Mouse (Mus musculus): ENCODE data around the gene Atg9b. TPM values are rescaled to one million over a fixed set of nuclear protein-coding genes. Genes with fewer than 3 reads are reported as not detected.

The Atg9b gene
- total and polyA plus RNA-seq, 2 experiments from 2014 or later, result 5.1 to 8.0 TPM

DNA sequence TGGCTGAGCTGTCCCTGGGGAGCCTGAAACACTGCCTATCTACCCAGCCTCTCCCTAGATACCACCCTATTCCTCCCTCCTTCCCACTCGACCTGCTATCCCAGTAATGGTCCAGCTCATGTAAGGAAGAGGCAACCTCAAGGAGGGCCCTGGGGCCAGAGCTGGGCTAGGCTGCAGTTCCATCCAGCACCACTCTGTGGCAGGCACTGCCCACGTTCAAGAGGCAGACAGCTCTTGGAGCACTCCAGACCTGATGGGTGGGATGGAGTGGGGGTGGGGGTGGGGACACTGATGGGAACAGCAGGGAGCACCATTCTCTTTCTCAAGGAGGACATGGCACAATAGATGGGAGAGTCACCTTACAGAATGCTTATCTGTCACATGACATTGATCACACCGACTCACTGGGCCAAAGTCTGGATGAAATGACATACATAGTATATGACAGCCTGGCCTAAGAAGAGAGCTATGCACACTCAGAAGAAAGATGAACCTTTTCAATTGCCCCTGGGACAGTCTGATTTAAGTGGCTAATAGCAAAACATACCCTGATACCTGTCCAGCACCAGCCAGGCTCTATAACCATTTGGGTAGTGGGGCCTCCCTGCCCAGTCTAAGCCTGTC is 55.9 kb downstream of the Atg9b start:
- ATAC-seq, result peak; percentile 92
- Histone ChIP-seq H3K9ac (no peak overlapping the region), H3K27me3 (ENCODE audit: insufficient read depth, low read length) (no peaks in the 10 kb centered on the region), H3K36me3 (ENCODE audit: insufficient read depth) (peaks cover 12% of the 10 kb centered on the region), H3K4me3 (ENCODE audit: low read depth, low read length) (no peak overlapping the region), H3K27ac (ENCODE audit: low read depth, low read length) (no peak overlapping the region), H3K9me3 (ENCODE audit: low read length) (no peaks in the 10 kb centered on the region), H3K4me1 (ENCODE audit: insufficient read depth) (no peaks in the 10 kb centered on the region), H3K4me2 (ENCODE audit: low read depth) (no peak overlapping the region)
- peak; percentile 84 for TF ChIP-seq CTCF (IDR thresholded peaks at IDR 0.05; ENCODE audit: low read depth)
- 12% methylated on average over 3 of the region's 3 CpGs for WGBS
- peak; percentile 55 for DNase-seq

DNA sequence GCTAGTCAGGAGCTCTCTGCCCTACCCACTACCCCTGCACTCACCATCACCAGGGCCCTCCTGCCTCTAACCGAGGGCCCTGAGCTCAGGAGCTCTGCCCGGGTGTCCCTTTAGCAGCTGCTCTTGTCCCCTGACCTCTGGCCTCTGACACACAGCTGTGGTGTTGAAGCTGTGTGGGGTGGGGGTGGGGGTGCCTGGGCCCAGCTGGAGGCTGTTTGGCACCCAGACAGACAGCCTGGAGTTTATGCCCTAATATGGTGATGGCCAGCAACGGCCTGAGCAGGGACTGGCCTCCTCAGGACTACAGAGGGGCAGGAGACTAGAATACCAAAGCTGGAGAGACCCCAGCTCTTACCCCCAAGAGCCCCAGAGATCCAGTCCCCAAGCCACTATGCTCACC is 57.2 kb downstream of the Atg9b start:
- no peaks in the 10 kb centered on the region for H3K4me1 ChIP-seq (ENCODE audit: insufficient read depth)
- no peaks in the 10 kb centered on the region for H3K27me3 ChIP-seq (ENCODE audit: insufficient read depth, low read length)
- no peak for DNase-seq
- no peak for TF ChIP-seq CTCF (IDR thresholded peaks at IDR 0.05; ENCODE audit: low read depth)
- H3K9me3 ChIP-seq (ENCODE audit: low read length), result no peaks in the 10 kb centered on the region
- no peak for ATAC-seq
- no peak overlapping the region for H3K9ac ChIP-seq
- H3K27ac ChIP-seq (ENCODE audit: low read depth, low read length), result no peak overlapping the region
- H3K4me2 ChIP-seq (ENCODE audit: low read depth), result no peak overlapping the region
- peaks cover 14% of the 10 kb centered on the region for H3K36me3 ChIP-seq (ENCODE audit: insufficient read depth)
- no peak overlapping the region for H3K4me3 ChIP-seq (ENCODE audit: low read depth, low read length)
- 52% methylated on average over 3 of the region's 3 CpGs for WGBS

Other genes with a start within 250 kb of the Atg9b start
- gene Nupl2, start 227.2 kb downstream of the Atg9b start, total RNA-seq (2014; rRNA removed), result 9.2 and 11.0 TPM in 2 replicates
- gene Nupl2, start 227.2 kb downstream of the Atg9b start, polyA plus RNA-seq (2015; fragmentation: Nextera tagmentation; extraction: Ambion mirVana), result 7.4 and 8.9 TPM in 2 replicates
- 13.5 and 21.2 TPM in 2 replicates for gene Kcnh2, start 40.5 kb downstream of the Atg9b start, total RNA-seq (2014; rRNA removed)
- gene Kcnh2, start 40.5 kb downstream of the Atg9b start, polyA plus RNA-seq (2015; fragmentation: Nextera tagmentation; extraction: Ambion mirVana), result 4.7 and 6.8 TPM in 2 replicates
- gene Nos3, start 27.3 kb downstream of the Atg9b start, total RNA-seq (2014; rRNA removed), result 6.1 and 8.3 TPM in 2 replicates
- gene Nos3, start 27.3 kb downstream of the Atg9b start, polyA plus RNA-seq (2015; fragmentation: Nextera tagmentation; extraction: Ambion mirVana), result 6.3 and 6.8 TPM in 2 replicates
- gene Abcb8, start 1.5 kb upstream of the Atg9b start, total RNA-seq (2014; rRNA removed), result 58.2 and 64.1 TPM in 2 replicates
- gene Abcb8, start 1.5 kb upstream of the Atg9b start, polyA plus RNA-seq (2015; fragmentation: Nextera tagmentation; extraction: Ambion mirVana), result 38.7 and 44.6 TPM in 2 replicates
- gene Asic3, start 21.2 kb upstream of the Atg9b start, total RNA-seq (2014; rRNA removed), result 0.15 TPM in 1 of 2 replicates, not detected in the other
- 0.08 and 0.52 TPM in 2 replicates for gene Asic3, start 21.2 kb upstream of the Atg9b start, polyA plus RNA-seq (2015; fragmentation: Nextera tagmentation; extraction: Ambion mirVana)
- 83.3 and 93.8 TPM in 2 replicates for gene Cdk5, start 31.4 kb upstream of the Atg9b start, total RNA-seq (2014; rRNA removed)
- gene Cdk5, start 31.4 kb upstream of the Atg9b start, polyA plus RNA-seq (2015; fragmentation: Nextera tagmentation; extraction: Ambion mirVana), result 156 and 165 TPM in 2 replicates
- 21.4 and 31.9 TPM in 2 replicates for gene Slc4a2, start 31.7 kb upstream of the Atg9b start, total RNA-seq (2014; rRNA removed)
- 9.7 and 13.9 TPM in 2 replicates for gene Slc4a2, start 31.7 kb upstream of the Atg9b start, polyA plus RNA-seq (2015; fragmentation: Nextera tagmentation; extraction: Ambion mirVana)
- 87.0 and 132 TPM in 2 replicates for gene Fastk, start 53.1 kb upstream of the Atg9b start, total RNA-seq (2014; rRNA removed)
- gene Fastk, start 53.1 kb upstream of the Atg9b start, polyA plus RNA-seq (2015; fragmentation: Nextera tagmentation; extraction: Ambion mirVana), result 88.7 and 91.9 TPM in 2 replicates
- gene Tmub1, start 55.7 kb upstream of the Atg9b start, total RNA-seq (2014; rRNA removed), result 34.3 and 47.2 TPM in 2 replicates
- gene Tmub1, start 55.7 kb upstream of the Atg9b start, polyA plus RNA-seq (2015; fragmentation: Nextera tagmentation; extraction: Ambion mirVana), result 54.8 and 56.7 TPM in 2 replicates
- 270 and 296 TPM in 2 replicates for gene Agap3, start 60.0 kb upstream of the Atg9b start, total RNA-seq (2014; rRNA removed)
- 136 and 140 TPM in 2 replicates for gene Agap3, start 60.0 kb upstream of the Atg9b start, polyA plus RNA-seq (2015; fragmentation: Nextera tagmentation; extraction: Ambion mirVana)
- 2.3 and 4.8 TPM in 2 replicates for gene Gbx1, start 135.1 kb upstream of the Atg9b start, total RNA-seq (2014; rRNA removed)
- gene Gbx1, start 135.1 kb upstream of the Atg9b start, polyA plus RNA-seq (2015; fragmentation: Nextera tagmentation; extraction: Ambion mirVana), result 0.91 and 1.3 TPM in 2 replicates
- gene Asb10, start 148.8 kb upstream of the Atg9b start, total RNA-seq (2014; rRNA removed), result 0.43 TPM in 1 of 2 replicates, not detected in the other
- 0.21 and 0.22 TPM in 2 replicates for gene Asb10, start 148.8 kb upstream of the Atg9b start, polyA plus RNA-seq (2015; fragmentation: Nextera tagmentation; extraction: Ambion mirVana)
- gene 4931409K22Rik, start 164.7 kb upstream of the Atg9b start, total RNA-seq (2014; rRNA removed), result not detected in 2 replicates
- 0.11 TPM in 1 of 2 replicates, not detected in the other for gene 4931409K22Rik, start 164.7 kb upstream of the Atg9b start, polyA plus RNA-seq (2015; fragmentation: Nextera tagmentation; extraction: Ambion mirVana)
- 59.8 and 66.2 TPM in 2 replicates for gene Abcf2, start 185.3 kb upstream of the Atg9b start, total RNA-seq (2014; rRNA removed)
- gene Abcf2, start 185.3 kb upstream of the Atg9b start, polyA plus RNA-seq (2015; fragmentation: Nextera tagmentation; extraction: Ambion mirVana), result 73.7 and 80.8 TPM in 2 replicates
- gene Chpf2, start 194.6 kb upstream of the Atg9b start, total RNA-seq (2014; rRNA removed), result 25.0 and 33.5 TPM in 2 replicates
- 18.7 and 21.3 TPM in 2 replicates for gene Chpf2, start 194.6 kb upstream of the Atg9b start, polyA plus RNA-seq (2015; fragmentation: Nextera tagmentation; extraction: Ambion mirVana)
- 265 and 272 TPM in 2 replicates for gene Smarcd3, start 232.3 kb upstream of the Atg9b start, total RNA-seq (2014; rRNA removed)
- 162 and 168 TPM in 2 replicates for gene Smarcd3, start 232.3 kb upstream of the Atg9b start, polyA plus RNA-seq (2015; fragmentation: Nextera tagmentation; extraction: Ambion mirVana)

All from forebrain, postnatal 0 days (tissue).